Mouse (Mus musculus) heart, adult 2 months (tissue): Measurements from ENCODE around the gene Ubqln4. TPM values are rescaled to one million over a fixed set of nuclear protein-coding genes. Genes with fewer than 3 reads are reported as not detected.
A peak's percentile ranks its signal among the peaks of the same experiment; 100 is the strongest.

Experiments used
- DNase-seq, 2 experiments: peaks; one replicate each; pipeline ENCODE4 v3.0.0; 2021
- H3K27ac ChIP-seq: fragments of 200-600 bp; 2 replicates; pipeline ENCODE4 v1.8.1; 2022
- H3K27me3 ChIP-seq: fragments of 200-500 bp; 2 replicates; pipeline ENCODE4 v1.6.1; 2012; ENCODE audit warnings: mild to moderate bottlenecking, low read length, inconsistent platforms, mixed read lengths; ENCODE audit not compliant: control insufficient read depth, insufficient read depth
- H3K36me3 ChIP-seq: fragments of 200-500 bp; 2 replicates; pipeline ENCODE4 v1.6.1; 2012; ENCODE audit warnings: low read length, inconsistent platforms; ENCODE audit not compliant: control insufficient read depth, insufficient read depth
- H3K4me1 ChIP-seq: fragments of 200-500 bp; 2 replicates; pipeline ENCODE4 v1.6.1; 2011; ENCODE audit warnings: low read length; ENCODE audit not compliant: control insufficient read depth, insufficient read depth
- H3K4me3 ChIP-seq: fragments of 200-600 bp; 2 replicates; pipeline ENCODE4 v1.8.1; 2022
- H3K79me2 ChIP-seq: fragments of 200-500 bp; replicated peaks from 2 replicates; pipeline ENCODE4 v1.6.1; 2012; ENCODE audit warnings: mild to moderate bottlenecking, inconsistent platforms, low read length, moderate library complexity, mixed read lengths; ENCODE audit not compliant: control insufficient read depth, insufficient read depth
- H3K9ac ChIP-seq: fragments of 200-500 bp; 2 replicates; pipeline ENCODE4 v1.6.1; 2012; ENCODE audit warnings: low read depth, mild to moderate bottlenecking, control low read depth, inconsistent platforms, low read length, mixed read lengths
- CTCF ChIP-seq: fragments of 200-600 bp; IDR thresholded peaks from 2 replicates; pipeline ENCODE4 v1.8.1; 2022; ENCODE audit warnings: antibody characterized with exemption, mild to moderate bottlenecking, moderate library complexity
- EP300 ChIP-seq: fragments of 200-500 bp; IDR thresholded peaks from 2 replicates; pipeline ENCODE4 v1.6.1; 2011; ENCODE audit warnings: low read depth, low read length, control low read depth; ENCODE audit not compliant: insufficient read depth
- POLR2A ChIP-seq: fragments of 200-500 bp; IDR thresholded peaks from 2 replicates; pipeline ENCODE4 v1.6.1; 2011; ENCODE audit warnings: mild to moderate bottlenecking, low read depth, low read length, control low read depth; ENCODE audit not compliant: insufficient read depth
- WGBS: fragments of 180-500 bp; shearing (Covaris S2); methylation state at CpG from one replicate; pipeline ENCODE4 v1.1.7; 2018; 5-methylcytosine and 5-hydroxymethylcytosine counted together
- intact Hi-C: fragments of 180-260 bp; cut with DNase I; formaldehyde crosslinking; loops from one replicate; pipeline ENCODE4 v1.15.1; 2025
- polyA plus RNA-seq: library from polyadenylated mRNA; depleted of rRNA; stranded (reverse); fragments of >200 nt; gene quantifications from 2 replicates; pipeline ENCODE4 v1.2.3, GENCODE M21; 2012
- total RNA-seq, 2 experiments: library from RNA; stranded (reverse); gene quantifications; 2 replicates each; pipeline ENCODE4 v1.2.3; 2021

Ubqln4 gene
- total and polyA plus RNA-seq, 3 experiments = 69.3 to 76.5 (median 70.1) TPM

DNA sequence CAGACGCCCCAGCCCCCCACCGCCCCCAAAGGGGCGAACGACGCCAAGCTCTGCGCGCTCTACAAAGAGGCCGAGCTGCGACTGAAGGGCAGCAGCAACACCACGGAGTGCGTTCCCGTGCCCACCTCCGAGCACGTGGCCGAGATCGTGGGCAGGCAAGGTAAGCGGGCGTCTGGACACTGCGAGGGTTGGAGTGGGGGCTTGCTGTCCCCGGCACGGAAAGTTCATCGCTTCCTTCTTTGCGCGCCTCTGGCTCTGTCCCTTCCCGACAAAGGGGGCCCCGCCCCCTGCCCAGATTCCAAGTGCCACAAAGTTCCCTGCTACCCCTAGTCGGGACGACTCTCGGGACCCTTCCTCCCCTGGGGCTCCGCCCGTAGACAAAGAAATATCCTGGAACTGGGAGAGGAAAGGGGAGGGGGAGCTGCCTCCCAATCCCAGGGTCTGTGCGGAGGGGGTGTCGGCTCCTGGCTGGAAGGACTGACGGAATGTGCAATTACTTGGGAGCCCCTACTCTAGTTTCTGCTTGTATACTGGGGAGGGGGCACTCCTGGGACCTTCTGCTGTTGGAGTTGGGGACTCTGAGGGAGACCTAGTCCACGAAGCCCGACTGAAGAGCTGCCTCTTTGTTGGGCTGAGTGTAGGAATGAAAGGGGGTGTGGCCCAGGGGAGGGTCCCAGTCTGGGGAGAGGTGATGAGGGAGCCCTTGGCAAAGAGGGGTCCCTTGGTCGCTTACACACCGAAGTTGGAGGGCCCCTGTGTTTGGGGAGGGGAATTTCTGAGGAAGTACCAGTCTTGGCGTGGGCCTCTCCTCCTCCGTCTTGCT is 20.7 kb upstream of the Ubqln4 start:
- H3K27ac ChIP-seq = no peak overlapping the region
- H3K36me3 ChIP-seq = no peaks in the 10 kb centered on the region
- peak overlapping the region; percentile 82 for H3K9ac ChIP-seq
- peaks cover 3% of the 10 kb centered on the region; the same call in 1 of the 2 replicates for H3K4me1 ChIP-seq
- H3K4me3 ChIP-seq = peak overlapping the region; percentile 48
- DNase-seq = no peak
- intact Hi-C loops = no loop called here
- TF ChIP-seq EP300 (no peak), POLR2A (no peak), CTCF (no peak)
- H3K79me2 ChIP-seq = no peaks in the 10 kb centered on the region
- 7% methylated on average over 39 of the region's 40 CpGs for WGBS
- H3K27me3 ChIP-seq = no peaks in the 10 kb centered on the region

GRCm38 (mm10) chr3:88533706-88534105 is 19.9 kb upstream of the Ubqln4 start:
- peaks cover 3% of the 10 kb centered on the region; the same call in 1 of the 2 replicates for H3K4me1 ChIP-seq

GRCm38 (mm10) chr3:88535005-88535404 is 18.6 kb upstream of the Ubqln4 start:
- Histone ChIP-seq H3K79me2 (no peaks in the 10 kb centered on the region), H3K4me3 (no peak overlapping the region), H3K36me3 (no peaks in the 10 kb centered on the region), H3K27me3 (no peaks in the 10 kb centered on the region), H3K4me1 (peaks cover 3% of the 10 kb centered on the region; the same call in 1 of the 2 replicates), H3K9ac (no peak overlapping the region), H3K27ac (no peak overlapping the region)
- 78% methylated on average over 3 of the region's 3 CpGs for WGBS
- DNase-seq = no peak
- TF ChIP-seq EP300 = no peak
- TF ChIP-seq POLR2A = no peak
- no peak for TF ChIP-seq CTCF
- intact Hi-C loops = loop anchor here (2.0 kb wide), 1 partner anchor 18 kb away; the partner anchor contains the start of genes Lamtor2 and Ubqln4

More at GRCm38 (mm10) chr3:88533706-88534105, 19.9 kb upstream of the Ubqln4 start:
- Histone ChIP-seq H3K36me3 (no peaks in the 10 kb centered on the region), H3K9ac (no peak overlapping the region), H3K4me3 (no peak overlapping the region), H3K27me3 (no peaks in the 10 kb centered on the region), H3K27ac (no peak overlapping the region), H3K79me2 (no peaks in the 10 kb centered on the region)
- 45% methylated on average over 4 of the region's 5 CpGs for WGBS
- no peak for DNase-seq
- TF ChIP-seq POLR2A (no peak), CTCF (no peak), EP300 (no peak)
- intact Hi-C loops = loop anchor here (2.0 kb wide), 1 partner anchor 19 kb away; the partner anchor contains the start of genes Lamtor2 and Ubqln4

GRCm38 (mm10) chr3:88535527-88535926 is 18.0 kb upstream of the Ubqln4 start:
- no peak overlapping the region for H3K27ac ChIP-seq
- 98% methylated on average over 4 of the region's 4 CpGs for WGBS
- no peaks in the 10 kb centered on the region for H3K27me3 ChIP-seq
- intact Hi-C loops = loop anchor here (2.0 kb wide), 1 partner anchor 17 kb away; the partner anchor contains the start of genes Lamtor2 and Ubqln4
- peaks cover 3% of the 10 kb centered on the region; the same call in 1 of the 2 replicates for H3K4me1 ChIP-seq
- no peak overlapping the region for H3K4me3 ChIP-seq
- no peak for TF ChIP-seq CTCF
- TF ChIP-seq EP300 = no peak
- no peak for TF ChIP-seq POLR2A
- DNase-seq = no peak
- H3K9ac ChIP-seq = no peak overlapping the region
- no peaks in the 10 kb centered on the region for H3K36me3 ChIP-seq
- H3K79me2 ChIP-seq = no peaks in the 10 kb centered on the region

DNA sequence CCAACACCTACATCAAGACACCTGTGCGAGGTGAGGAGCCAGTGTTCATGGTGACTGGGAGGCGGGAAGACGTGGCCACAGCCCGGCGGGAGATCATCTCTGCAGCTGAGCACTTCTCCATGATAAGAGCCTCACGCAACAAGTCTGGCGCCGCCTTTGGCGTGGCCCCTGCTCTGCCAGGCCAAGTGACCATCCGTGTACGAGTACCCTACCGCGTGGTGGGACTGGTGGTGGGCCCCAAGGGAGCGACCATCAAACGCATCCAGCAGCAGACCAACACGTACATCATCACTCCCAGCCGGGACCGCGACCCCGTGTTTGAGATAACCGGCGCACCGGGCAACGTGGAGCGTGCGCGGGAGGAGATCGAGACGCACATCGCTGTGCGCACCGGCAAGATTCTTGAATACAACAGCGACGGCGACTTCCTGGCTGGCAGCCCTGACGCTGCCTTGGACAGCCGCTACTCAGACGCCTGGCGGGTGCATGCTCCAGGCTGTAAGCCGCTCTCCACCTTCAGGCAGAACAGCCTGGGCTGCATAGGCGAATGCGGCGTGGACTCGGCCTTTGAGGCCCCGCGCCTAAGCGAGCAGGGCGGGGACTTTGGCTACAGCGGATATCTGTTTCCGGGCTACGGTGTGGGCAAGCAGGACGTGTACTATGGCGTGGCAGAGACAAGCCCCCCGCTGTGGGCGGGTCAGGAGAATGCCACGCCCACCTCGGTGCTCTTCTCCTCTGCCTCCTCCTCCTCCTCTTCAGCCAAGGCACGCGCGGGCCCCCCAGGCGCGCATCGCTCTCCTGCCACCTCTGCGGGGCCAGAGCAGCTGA is 17.2 kb upstream of the Ubqln4 start:
- Histone ChIP-seq H3K4me3 (peak overlapping the region; percentile 74), H3K27ac (peak overlapping the region; percentile 77), H3K27me3 (no peaks in the 10 kb centered on the region), H3K36me3 (no peaks in the 10 kb centered on the region), H3K79me2 (no peaks in the 10 kb centered on the region), H3K9ac (peak overlapping the region; percentile 77), H3K4me1 (peaks cover 3% of the 10 kb centered on the region; the same call in 1 of the 2 replicates)
- intact Hi-C loops = no loop called here
- TF ChIP-seq CTCF (peak; percentile 3; the same call in 1 of the 2 replicates), EP300 (peak; percentile 29; the same call in 1 of the 2 replicates), POLR2A (peak; percentile 91)
- DNase-seq = peak; percentile 88 to 90
- 12% methylated on average over 64 of the region's 64 CpGs for WGBS
